Mouse (Mus musculus) olfactory bulb, adult 2 months (tissue): ENCODE measurements around the gene Per2.

Experiments
- CTCF ChIP-seq: fragments of 200-500 bp; IDR thresholded peaks from 2 replicates; pipeline ENCODE4 v1.5.1; 2012; ENCODE audit warnings: low read depth, mild to moderate bottlenecking, low read length, moderate library complexity; ENCODE audit not compliant: insufficient read depth
- POLR2A ChIP-seq: fragments of 200-500 bp; IDR thresholded peaks from 2 replicates; pipeline ENCODE4 v1.6.1; 2012; ENCODE audit warnings: mild to moderate bottlenecking, low read depth, low read length, moderate library complexity; ENCODE audit not compliant: insufficient read depth

- TF ChIP-seq POLR2A: no peak
- TF ChIP-seq CTCF: no peak
Measured at GRCm38 (mm10) chr1:91450851-91451250, 8.3 kb downstream of the Per2 start.
